Mouse (Mus musculus): ENCODE measurements around the gene Tes.

- TF ChIP-seq EP300 (IDR thresholded peaks at IDR 0.05; ENCODE audit: insufficient read depth, low read depth, low read length) (no peak), CTCF (IDR thresholded peaks at IDR 0.05) (no peak)
Measured at GRCm38 (mm10) chr6:17109204-17109603, 44.3 kb downstream of the Tes start.

Data from heart, adult 2 months (tissue).